Mouse (Mus musculus): ENCODE results near the gene Rita1. TPM values are rescaled to one million over a fixed set of nuclear protein-coding genes. Genes with fewer than 3 reads are reported as not detected.

The Rita1 gene
- polyA plus RNA-seq, 1 experiment = 39.6 TPM

DNA sequence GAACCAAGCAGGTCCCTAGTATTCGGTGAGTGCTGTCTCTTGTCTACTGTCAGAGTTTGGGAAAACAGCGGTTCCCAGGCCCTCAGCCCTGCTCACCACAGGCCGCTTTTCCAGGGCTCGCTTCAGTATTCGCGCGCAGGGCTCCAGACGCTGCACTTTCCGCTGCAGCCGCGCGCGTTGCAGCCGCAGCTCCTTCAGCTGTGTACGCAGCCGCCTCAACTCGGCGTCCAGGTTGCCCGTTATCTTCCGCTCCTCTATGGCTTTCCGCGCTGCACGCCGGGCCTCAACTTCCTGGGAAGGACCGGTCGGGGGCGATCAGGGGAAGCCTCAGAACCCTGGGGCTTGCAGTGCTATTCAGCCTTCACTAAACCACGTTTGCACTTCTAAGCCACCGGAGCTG, 18.7 kb upstream of the Rita1 start:
- TF ChIP-seq CTCF (IDR thresholded peaks at IDR 0.05; ENCODE audit: extremely low read depth, insufficient read depth, low read length) (no peak), POLR2A (IDR thresholded peaks at IDR 0.05; ENCODE audit: extremely low read depth, insufficient read depth, low read length) (no peak)
- no peak overlapping the region for H3K27ac ChIP-seq (ENCODE audit: insufficient read depth, low read length)
- no peaks in the 10 kb centered on the region; the same call in 1 of the 2 replicates for H3K4me1 ChIP-seq (ENCODE audit: control insufficient read depth, insufficient read depth, low read length)
- no peak overlapping the region for H3K4me3 ChIP-seq (ENCODE audit: insufficient read depth, low read length)

DNA sequence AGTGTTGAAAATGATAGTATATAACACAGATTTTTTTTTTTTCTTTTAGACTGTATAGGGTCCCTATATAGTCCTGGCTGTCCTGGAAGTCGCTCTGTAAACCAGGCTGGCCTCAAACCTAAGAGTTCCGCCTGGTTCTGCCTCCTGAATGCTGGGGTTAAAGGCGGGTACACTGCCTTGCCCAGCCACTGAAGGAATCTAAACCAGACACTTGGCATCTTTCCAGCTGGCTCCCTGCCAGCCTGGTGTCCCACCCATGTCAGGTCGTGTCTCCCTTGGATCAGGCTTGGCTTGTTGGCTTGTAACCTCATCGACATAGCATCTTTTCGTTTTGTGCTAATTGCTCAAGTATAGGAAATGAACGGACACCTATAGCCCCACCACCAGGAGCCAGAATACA, 16.2 kb upstream of the Rita1 start:
- TF ChIP-seq POLR2A (IDR thresholded peaks at IDR 0.05; ENCODE audit: extremely low read depth, insufficient read depth, low read length) = no peak
- no peak for TF ChIP-seq CTCF (IDR thresholded peaks at IDR 0.05; ENCODE audit: extremely low read depth, insufficient read depth, low read length)
- no peaks in the 10 kb centered on the region for H3K4me1 ChIP-seq (ENCODE audit: control insufficient read depth, insufficient read depth, low read length)
- no peak overlapping the region for H3K27ac ChIP-seq (ENCODE audit: insufficient read depth, low read length)
- no peak overlapping the region for H3K4me3 ChIP-seq (ENCODE audit: insufficient read depth, low read length)

- TF ChIP-seq CTCF (IDR thresholded peaks at IDR 0.05; ENCODE audit: extremely low read depth, insufficient read depth, low read length) (no peak), POLR2A (IDR thresholded peaks at IDR 0.05; ENCODE audit: extremely low read depth, insufficient read depth, low read length) (no peak)
- Histone ChIP-seq H3K4me1 (ENCODE audit: control insufficient read depth, insufficient read depth, low read length) (no peaks in the 10 kb centered on the region), H3K27ac (ENCODE audit: insufficient read depth, low read length) (no peak overlapping the region), H3K4me3 (ENCODE audit: insufficient read depth, low read length) (no peak overlapping the region)
Measured at GRCm38 (mm10) chr5:120627515-120628300, 15.3 kb upstream of the Rita1 start.

- TF ChIP-seq POLR2A (IDR thresholded peaks at IDR 0.05; ENCODE audit: extremely low read depth, insufficient read depth, low read length) (no peak), CTCF (IDR thresholded peaks at IDR 0.05; ENCODE audit: extremely low read depth, insufficient read depth, low read length) (no peak)
- H3K4me1 ChIP-seq (ENCODE audit: control insufficient read depth, insufficient read depth, low read length) = peaks cover 3% of the 10 kb centered on the region; the same call in 1 of the 2 replicates
- no peak overlapping the region for H3K27ac ChIP-seq (ENCODE audit: insufficient read depth, low read length)
- H3K4me3 ChIP-seq (ENCODE audit: insufficient read depth, low read length) = no peak overlapping the region
Measured at GRCm38 (mm10) chr5:120626399-120626798, 14.0 kb upstream of the Rita1 start.

GRCm38 (mm10) chr5:120624427-120624826, 12.0 kb upstream of the Rita1 start:
- TF ChIP-seq CTCF (IDR thresholded peaks at IDR 0.05; ENCODE audit: extremely low read depth, insufficient read depth, low read length) (no peak), POLR2A (IDR thresholded peaks at IDR 0.05; ENCODE audit: extremely low read depth, insufficient read depth, low read length) (no peak)
- no peak overlapping the region for H3K4me3 ChIP-seq (ENCODE audit: insufficient read depth, low read length)
- H3K27ac ChIP-seq (ENCODE audit: insufficient read depth, low read length) = no peak overlapping the region
- H3K4me1 ChIP-seq (ENCODE audit: control insufficient read depth, insufficient read depth, low read length) = peaks cover 3% of the 10 kb centered on the region; the same call in 1 of the 2 replicates

DNA sequence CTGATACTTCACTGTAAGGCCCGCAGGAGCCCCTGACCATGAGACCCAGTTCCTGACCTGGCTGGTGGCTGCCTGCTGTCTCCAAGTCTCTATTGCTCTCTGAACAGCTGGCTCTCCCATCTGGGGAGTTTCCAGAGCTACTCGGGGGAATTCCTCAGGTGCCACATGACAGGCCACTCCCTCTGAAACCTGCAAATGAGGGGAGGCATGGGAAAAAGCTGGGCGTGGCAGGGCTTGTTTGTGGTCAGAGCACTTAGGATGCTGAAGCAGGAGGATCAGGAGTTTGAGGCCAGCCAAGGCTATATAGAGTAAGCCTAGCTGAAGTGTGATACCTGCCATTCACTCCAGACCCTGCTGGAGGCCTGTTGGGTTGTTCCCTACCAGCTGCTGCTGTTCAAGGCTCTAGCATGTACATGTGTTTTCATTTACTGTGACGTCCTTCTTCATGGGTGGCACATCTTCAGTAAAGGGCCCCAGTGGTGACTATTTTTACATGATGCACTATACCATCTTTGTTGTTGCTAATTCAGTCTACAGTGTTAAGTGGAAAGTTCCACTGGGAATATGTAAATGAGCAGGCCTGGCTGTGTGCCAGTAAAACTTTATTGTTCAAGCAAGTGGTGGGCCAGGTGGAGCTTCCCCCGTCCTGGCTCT, 9.9 kb upstream of the Rita1 start:
- Histone ChIP-seq H3K27ac (ENCODE audit: insufficient read depth, low read length) (no peak overlapping the region), H3K4me1 (ENCODE audit: control insufficient read depth, insufficient read depth, low read length) (peaks cover 3% of the 10 kb centered on the region; the same call in 1 of the 2 replicates), H3K4me3 (ENCODE audit: insufficient read depth, low read length) (no peak overlapping the region)
- TF ChIP-seq CTCF (IDR thresholded peaks at IDR 0.05; ENCODE audit: extremely low read depth, insufficient read depth, low read length) = no peak
- TF ChIP-seq POLR2A (IDR thresholded peaks at IDR 0.05; ENCODE audit: extremely low read depth, insufficient read depth, low read length) = no peak

DNA sequence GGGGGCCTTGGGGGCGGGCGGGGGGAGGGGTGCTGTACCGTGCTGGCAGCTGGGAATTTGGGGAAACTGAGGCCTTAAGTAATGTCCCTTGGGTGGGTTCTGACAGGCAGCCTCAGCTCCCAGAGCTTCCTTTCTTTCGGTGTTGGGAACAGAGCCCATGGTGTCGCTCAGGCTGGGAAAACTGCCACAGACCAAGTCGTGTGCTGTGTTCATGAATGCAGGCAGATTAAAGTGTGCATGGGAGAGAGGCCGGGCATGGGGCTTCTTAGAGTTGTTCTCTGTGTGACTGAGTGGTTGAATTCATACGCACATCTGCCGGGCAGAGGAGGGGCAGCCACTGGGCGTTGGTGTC, 9.4 kb upstream of the Rita1 start:
- no peak overlapping the region for H3K4me3 ChIP-seq (ENCODE audit: insufficient read depth, low read length)
- no peak overlapping the region for H3K27ac ChIP-seq (ENCODE audit: insufficient read depth, low read length)
- peaks cover 3% of the 10 kb centered on the region; the same call in 1 of the 2 replicates for H3K4me1 ChIP-seq (ENCODE audit: control insufficient read depth, insufficient read depth, low read length)
- TF ChIP-seq POLR2A (IDR thresholded peaks at IDR 0.05; ENCODE audit: extremely low read depth, insufficient read depth, low read length) (no peak), CTCF (IDR thresholded peaks at IDR 0.05; ENCODE audit: extremely low read depth, insufficient read depth, low read length) (no peak)

GRCm38 (mm10) chr5:120621078-120621765, 8.8 kb upstream of the Rita1 start:
- TF ChIP-seq POLR2A (IDR thresholded peaks at IDR 0.05; ENCODE audit: extremely low read depth, insufficient read depth, low read length) (no peak), CTCF (IDR thresholded peaks at IDR 0.05; ENCODE audit: extremely low read depth, insufficient read depth, low read length) (no peak)
- Histone ChIP-seq H3K27ac (ENCODE audit: insufficient read depth, low read length) (no peak overlapping the region), H3K4me1 (ENCODE audit: control insufficient read depth, insufficient read depth, low read length) (peaks cover 3% of the 10 kb centered on the region; the same call in 1 of the 2 replicates), H3K4me3 (ENCODE audit: insufficient read depth, low read length) (no peak overlapping the region)

GRCm38 (mm10) chr5:120620375-120621077, 8.1 kb upstream of the Rita1 start:
- Histone ChIP-seq H3K4me1 (ENCODE audit: control insufficient read depth, insufficient read depth, low read length) (peaks cover 3% of the 10 kb centered on the region; the same call in 1 of the 2 replicates), H3K27ac (ENCODE audit: insufficient read depth, low read length) (no peak overlapping the region), H3K4me3 (ENCODE audit: insufficient read depth, low read length) (no peak overlapping the region)
- no peak for TF ChIP-seq POLR2A (IDR thresholded peaks at IDR 0.05; ENCODE audit: extremely low read depth, insufficient read depth, low read length)
- peak; percentile 95 for TF ChIP-seq CTCF (IDR thresholded peaks at IDR 0.05; ENCODE audit: extremely low read depth, insufficient read depth, low read length)
